Mouse (Mus musculus) midbrain, embryonic 15.5 days (tissue): ENCODE results near the gene Yap1. TPM values are rescaled to one million over a fixed set of nuclear protein-coding genes. Genes with fewer than 3 reads are reported as not detected.
A peak's percentile ranks its signal among the peaks of the same experiment; 100 is the strongest.

Experiments
- ATAC-seq: fragments of 200-750 bp; cut with Nextera tagmentation; replicated peaks from 2 replicates; pipeline ENCODE4 v1.8.0; 2017; ENCODE audit warnings: moderate TSS enrichment
- H3K27ac ChIP-seq: fragments of 300-500 bp; sonication (generic); 2 replicates; pipeline ENCODE4 v1.5.1; 2015; ENCODE audit warnings: mild to moderate bottlenecking, inconsistent platforms
- H3K27me3 ChIP-seq: fragments of 300-500 bp; sonication (generic); replicated peaks from 2 replicates; pipeline ENCODE4 v1.6.1; 2015; ENCODE audit warnings: inconsistent platforms
- H3K36me3 ChIP-seq: fragments of 300-500 bp; sonication (generic); replicated peaks from 2 replicates; pipeline ENCODE4 v1.6.1; 2015; ENCODE audit warnings: inconsistent platforms
- H3K4me1 ChIP-seq: fragments of 300-500 bp; sonication (generic); 2 replicates; pipeline ENCODE4 v1.6.1; 2015; ENCODE audit warnings: inconsistent platforms
- H3K4me2 ChIP-seq: fragments of 300-500 bp; sonication (generic); 2 replicates; pipeline ENCODE4 v1.6.1; 2015; ENCODE audit warnings: inconsistent platforms, mild to moderate bottlenecking, moderate library complexity
- H3K4me3 ChIP-seq: fragments of 300-500 bp; sonication (generic); 2 replicates; pipeline ENCODE4 v1.5.1; 2015; ENCODE audit warnings: mild to moderate bottlenecking, inconsistent platforms
- H3K9ac ChIP-seq: fragments of 300-500 bp; sonication (generic); 2 replicates; pipeline ENCODE4 v1.6.1; 2015; ENCODE audit warnings: mild to moderate bottlenecking, inconsistent platforms
- H3K9me3 ChIP-seq: fragments of 300-500 bp; sonication (generic); 2 replicates; pipeline ENCODE4 v1.6.1; 2016; ENCODE audit warnings: inconsistent platforms
- WGBS: fragments of 180-500 bp; shearing (Covaris S2); methylation state at CpG from one replicate; pipeline ENCODE4 v1.1.7; 2015; ENCODE audit warnings: mixed read lengths; 5-methylcytosine and 5-hydroxymethylcytosine counted together
- polyA plus RNA-seq: library from polyadenylated mRNA; unstranded; fragments of >200 nt; fragmentation: Nextera tagmentation; extraction: Ambion mirVana; gene quantifications from 2 replicates; pipeline ENCODE4 v1.2.1, GENCODE M21; 2015

The Yap1 gene
- polyA plus RNA-seq, 1 experiment from 2014 or later: 8.0 TPM

- Histone ChIP-seq H3K4me1 (peaks cover 15% of the 10 kb centered on the region), H3K27ac (no peak overlapping the region), H3K4me2 (peak overlapping the region; percentile 22; the same call in 1 of the 2 replicates), H3K9me3 (no peaks in the 10 kb centered on the region), H3K9ac (no peak overlapping the region), H3K36me3 (no peaks in the 10 kb centered on the region), H3K4me3 (no peak overlapping the region), H3K27me3 (0 out of 2 replicates have a peak, but pooled peaks cover 14% of the 10 kb centered on the region)
- 41% methylated on average over 7 of the region's 7 CpGs for WGBS
- ATAC-seq: no peak
Measured at GRCm38 (mm10) chr9:8001352-8001751, 3.0 kb downstream of the Yap1 start.

DNA sequence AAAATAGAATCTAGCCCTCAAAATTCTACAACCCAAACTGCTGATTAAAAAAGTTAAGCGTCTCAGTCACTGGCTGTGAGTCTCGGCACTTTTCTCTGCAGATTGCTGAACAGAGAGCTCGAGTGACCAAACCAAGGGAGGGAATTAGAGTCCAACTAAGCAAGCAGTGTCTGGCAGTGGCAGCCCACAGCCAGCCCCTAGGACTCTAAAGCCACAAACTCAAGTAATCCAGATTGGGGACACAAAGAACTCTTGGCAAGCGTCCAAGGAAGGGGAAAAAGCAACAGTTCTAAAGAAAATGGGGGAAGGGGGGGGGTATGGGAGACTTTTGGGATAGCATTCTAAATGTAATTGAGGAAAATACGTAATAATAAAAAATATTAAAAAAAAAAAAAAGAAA lies 10.1 kb downstream of the Yap1 start:
- Histone ChIP-seq H3K4me1 (no peaks in the 10 kb centered on the region), H3K4me3 (no peak overlapping the region), H3K27me3 (no peaks in the 10 kb centered on the region), H3K36me3 (no peaks in the 10 kb centered on the region), H3K4me2 (no peak overlapping the region), H3K9ac (no peak overlapping the region), H3K9me3 (no peaks in the 10 kb centered on the region), H3K27ac (no peak overlapping the region)
- WGBS: 48% methylated on average over 5 of the region's 5 CpGs
- ATAC-seq: 0 out of 2 replicates have a peak, but pooled peaks have one; percentile 57

GRCm38 (mm10) chr9:7992651-7993050 lies 11.7 kb downstream of the Yap1 start:
- Histone ChIP-seq H3K4me2 (no peak overlapping the region), H3K27me3 (no peaks in the 10 kb centered on the region), H3K9me3 (no peaks in the 10 kb centered on the region), H3K4me1 (no peaks in the 10 kb centered on the region), H3K27ac (no peak overlapping the region), H3K4me3 (no peak overlapping the region), H3K36me3 (no peaks in the 10 kb centered on the region), H3K9ac (no peak overlapping the region)
- WGBS: 79% methylated on average over 3 of the region's 3 CpGs
- no peak for ATAC-seq

DNA sequence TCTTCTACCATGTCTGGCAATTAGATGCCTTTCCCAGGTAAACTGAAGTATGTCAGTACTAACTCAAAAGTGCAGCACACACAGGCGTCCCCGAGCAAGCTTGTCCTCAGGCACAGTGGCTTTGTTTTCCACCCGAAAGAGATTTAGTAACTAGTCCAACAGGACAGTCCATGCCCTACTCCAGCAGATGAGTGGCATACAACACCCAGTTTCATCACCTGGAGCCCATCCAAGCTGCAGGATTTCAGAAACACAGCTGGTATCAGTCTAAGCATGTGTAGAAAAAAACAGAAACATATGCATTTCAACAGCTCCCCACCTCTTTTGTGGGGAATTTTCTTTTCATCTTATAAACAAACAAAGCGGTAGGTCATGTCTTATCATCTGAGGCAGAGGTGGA lies 13.5 kb downstream of the Yap1 start:
- Histone ChIP-seq H3K4me1 (no peaks in the 10 kb centered on the region), H3K9me3 (no peaks in the 10 kb centered on the region), H3K27me3 (no peaks in the 10 kb centered on the region), H3K27ac (no peak overlapping the region), H3K36me3 (no peaks in the 10 kb centered on the region), H3K4me2 (no peak overlapping the region), H3K9ac (no peak overlapping the region), H3K4me3 (no peak overlapping the region)
- ATAC-seq: no peak
- whole genome bisulfite sequencing: 88% methylated on average over 4 of the region's 4 CpGs

DNA sequence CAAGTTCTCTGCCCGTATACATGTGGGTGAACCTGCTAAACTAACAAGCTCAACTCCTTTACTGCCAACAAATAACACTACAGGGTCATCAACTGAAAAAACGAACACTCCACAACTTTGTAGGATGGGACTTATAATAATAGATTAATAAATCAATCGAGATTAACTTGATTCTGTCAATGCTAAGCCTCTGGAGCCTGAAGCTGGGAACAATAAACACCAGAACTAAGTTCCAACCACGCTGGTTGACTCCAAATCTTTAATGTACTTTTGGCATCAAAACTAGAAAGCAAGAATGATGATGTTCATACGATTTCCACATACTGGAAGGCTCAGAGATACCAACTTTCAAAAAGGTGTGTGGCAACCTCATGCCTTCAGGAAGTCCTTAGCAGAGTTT lies 17.3 kb downstream of the Yap1 start:
- Histone ChIP-seq H3K27ac (no peak overlapping the region), H3K9me3 (no peaks in the 10 kb centered on the region), H3K36me3 (no peaks in the 10 kb centered on the region), H3K4me1 (no peaks in the 10 kb centered on the region), H3K27me3 (no peaks in the 10 kb centered on the region), H3K4me3 (no peak overlapping the region), H3K9ac (no peak overlapping the region), H3K4me2 (no peak overlapping the region)
- 89% methylated on average over 5 of the region's 5 CpGs for WGBS
- no peak for ATAC-seq

- no peak overlapping the region for H3K4me2 ChIP-seq
- no peak overlapping the region for H3K4me3 ChIP-seq
- no peak for ATAC-seq
- no peaks in the 10 kb centered on the region for H3K36me3 ChIP-seq
- no peaks in the 10 kb centered on the region for H3K9me3 ChIP-seq
- WGBS: 77% methylated on average over 4 of the region's 4 CpGs
- no peaks in the 10 kb centered on the region for H3K4me1 ChIP-seq
- H3K27ac ChIP-seq: no peak overlapping the region
- no peak overlapping the region for H3K9ac ChIP-seq
- no peaks in the 10 kb centered on the region for H3K27me3 ChIP-seq
Measured at GRCm38 (mm10) chr9:7984287-7984686, 20.1 kb downstream of the Yap1 start.

DNA sequence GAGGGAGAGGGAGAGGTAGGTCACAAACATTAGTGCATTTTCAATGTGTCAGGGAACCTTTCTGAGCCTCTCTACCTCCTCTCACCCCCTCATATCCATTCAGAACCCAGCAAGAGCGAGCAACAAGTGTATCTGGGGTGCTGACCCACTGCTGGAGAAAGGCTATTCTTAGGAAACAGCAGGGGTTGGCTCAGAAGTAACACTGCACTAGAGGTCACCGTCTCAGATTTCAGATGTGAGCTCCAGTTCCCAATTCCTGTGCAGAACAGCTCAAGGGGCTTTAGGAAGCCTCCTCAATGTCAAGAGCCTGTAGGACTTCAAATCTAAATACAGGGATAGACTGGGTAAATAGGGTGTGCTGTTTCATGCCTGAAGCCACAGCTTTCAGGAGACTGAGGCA lies 20.7 kb downstream of the Yap1 start:
- WGBS: 20% methylated on average over 2 of the region's 2 CpGs
- ATAC-seq: no peak

GRCm38 (mm10) chr9:7980162-7980561 lies 24.2 kb downstream of the Yap1 start:
- Histone ChIP-seq H3K4me1 (no peaks in the 10 kb centered on the region), H3K27me3 (no peaks in the 10 kb centered on the region), H3K4me2 (no peak overlapping the region), H3K4me3 (no peak overlapping the region), H3K36me3 (no peaks in the 10 kb centered on the region), H3K27ac (no peak overlapping the region), H3K9ac (no peak overlapping the region), H3K9me3 (no peaks in the 10 kb centered on the region)
- ATAC-seq: no peak
- WGBS: 89% methylated on average over 2 of the region's 2 CpGs

More for the DNA sequence above, 20.7 kb downstream of the Yap1 start:
- no peak overlapping the region for H3K4me3 ChIP-seq
- H3K4me2 ChIP-seq: no peak overlapping the region
- H3K36me3 ChIP-seq: no peaks in the 10 kb centered on the region
- no peaks in the 10 kb centered on the region for H3K9me3 ChIP-seq
- H3K4me1 ChIP-seq: no peaks in the 10 kb centered on the region
- H3K27me3 ChIP-seq: no peaks in the 10 kb centered on the region
- H3K9ac ChIP-seq: no peak overlapping the region
- no peak overlapping the region for H3K27ac ChIP-seq

DNA sequence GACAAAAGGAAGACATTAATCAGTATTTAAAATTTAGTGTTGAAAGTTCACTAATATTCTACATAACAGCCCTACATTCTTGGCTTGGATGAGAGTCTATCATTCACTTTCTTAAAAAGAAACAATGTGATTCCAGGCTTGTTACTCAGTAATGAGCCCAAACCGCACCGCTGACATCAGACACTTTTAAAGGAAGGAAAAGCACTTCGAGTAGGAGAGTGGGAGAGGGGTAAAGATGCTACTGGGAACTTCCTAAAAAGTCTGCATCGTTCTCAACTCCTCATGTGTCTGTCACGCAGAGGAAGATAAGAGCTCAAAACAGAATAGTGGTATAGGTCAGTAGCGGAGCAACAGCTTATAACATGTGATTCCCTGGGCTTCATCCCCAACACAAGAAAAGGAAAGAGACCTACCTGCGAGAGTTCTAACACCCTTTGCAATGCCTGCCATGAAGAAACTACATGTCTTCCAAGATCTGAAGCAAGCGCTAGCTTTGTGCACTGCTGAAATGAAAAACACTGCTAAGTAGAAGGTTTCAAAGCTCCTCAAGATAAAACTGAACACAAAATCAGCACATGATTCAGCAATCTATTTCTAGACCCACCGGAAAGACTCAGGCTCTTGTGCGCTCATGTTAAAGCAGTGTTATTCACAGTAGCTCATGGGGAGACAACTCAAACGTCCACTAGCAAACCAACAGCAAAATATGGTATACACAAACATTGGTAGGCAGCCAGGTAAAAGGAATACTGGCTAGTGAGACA lies 25.1 kb downstream of the Yap1 start:
- no peak for ATAC-seq
- Histone ChIP-seq H3K9me3 (no peaks in the 10 kb centered on the region), H3K9ac (no peak overlapping the region), H3K4me3 (no peak overlapping the region), H3K36me3 (no peaks in the 10 kb centered on the region), H3K4me1 (no peaks in the 10 kb centered on the region), H3K4me2 (no peak overlapping the region), H3K27me3 (no peaks in the 10 kb centered on the region), H3K27ac (no peak overlapping the region)
- 91% methylated on average over 11 of the region's 11 CpGs for WGBS

- no peaks in the 10 kb centered on the region for H3K4me1 ChIP-seq
- H3K4me2 ChIP-seq: no peak overlapping the region
- ATAC-seq: no peak
Measured at GRCm38 (mm10) chr9:7978502-7978901, 25.9 kb downstream of the Yap1 start.

DNA sequence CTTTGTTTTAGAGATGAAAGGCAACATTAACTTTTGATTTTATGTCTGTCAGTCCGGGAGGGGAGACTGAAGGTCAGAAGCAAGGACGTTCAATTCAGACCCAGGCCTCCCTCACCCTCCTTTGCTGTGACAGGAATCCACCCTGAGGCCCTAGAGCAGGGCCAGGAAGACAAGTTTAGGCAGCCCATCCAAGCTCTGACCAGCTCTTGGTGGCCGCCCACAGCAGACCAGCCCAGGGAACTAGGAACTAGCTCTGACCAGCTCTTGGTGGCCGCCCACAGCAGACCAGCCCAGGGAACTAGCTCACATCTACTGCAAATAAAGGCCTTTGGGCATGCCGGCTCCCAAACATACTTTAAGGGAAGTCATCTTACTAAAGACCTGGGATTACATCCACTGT lies 26.8 kb downstream of the Yap1 start:
- H3K4me1 ChIP-seq: no peaks in the 10 kb centered on the region
- no peak overlapping the region for H3K9ac ChIP-seq
- H3K27me3 ChIP-seq: no peaks in the 10 kb centered on the region
- ATAC-seq: no peak
- no peak overlapping the region for H3K27ac ChIP-seq
- no peak overlapping the region for H3K4me2 ChIP-seq
- H3K4me3 ChIP-seq: no peak overlapping the region
- H3K9me3 ChIP-seq: no peaks in the 10 kb centered on the region
- no peaks in the 10 kb centered on the region for H3K36me3 ChIP-seq
- 90% methylated on average over 5 of the region's 5 CpGs for WGBS

More at GRCm38 (mm10) chr9:7978502-7978901, 25.9 kb downstream of the Yap1 start:
- Histone ChIP-seq H3K9ac (no peak overlapping the region), H3K27me3 (no peaks in the 10 kb centered on the region), H3K27ac (no peak overlapping the region), H3K36me3 (no peaks in the 10 kb centered on the region), H3K4me3 (no peak overlapping the region), H3K9me3 (no peaks in the 10 kb centered on the region)
- WGBS: 91% methylated on average over 3 of the region's 3 CpGs

- Histone ChIP-seq H3K9me3 (no peaks in the 10 kb centered on the region), H3K4me2 (no peak overlapping the region), H3K4me1 (no peaks in the 10 kb centered on the region), H3K4me3 (no peak overlapping the region), H3K36me3 (no peaks in the 10 kb centered on the region), H3K27me3 (no peaks in the 10 kb centered on the region), H3K27ac (no peak overlapping the region), H3K9ac (no peak overlapping the region)
- ATAC-seq: no peak
- 90% methylated on average over 2 of the region's 2 CpGs for WGBS
Measured at GRCm38 (mm10) chr9:7971993-7972392, 32.4 kb downstream of the Yap1 start.

DNA sequence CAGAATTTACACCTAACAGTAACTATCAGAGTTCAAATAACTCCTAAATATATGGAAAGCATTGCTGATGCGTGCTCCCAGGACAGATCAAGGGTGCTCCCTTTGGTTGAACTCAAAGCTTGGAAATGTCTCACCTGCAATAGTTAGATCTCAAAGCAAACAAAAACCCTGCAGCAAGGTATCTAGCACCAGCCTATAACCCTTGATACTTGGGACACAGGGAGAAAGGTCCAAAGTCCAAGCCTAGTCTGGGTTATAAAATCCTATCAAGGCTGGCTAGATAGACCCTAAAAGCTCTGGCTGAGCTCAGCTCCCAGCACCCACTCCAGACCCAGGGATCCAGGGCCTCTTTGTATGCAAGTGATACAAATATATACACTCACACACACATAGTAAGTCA lies 36.4 kb downstream of the Yap1 start:
- Histone ChIP-seq H3K4me2 (no peak overlapping the region), H3K9me3 (no peaks in the 10 kb centered on the region), H3K4me1 (no peaks in the 10 kb centered on the region), H3K36me3 (no peaks in the 10 kb centered on the region), H3K9ac (no peak overlapping the region), H3K27me3 (no peaks in the 10 kb centered on the region), H3K4me3 (no peak overlapping the region), H3K27ac (no peak overlapping the region)
- WGBS: 98% methylated on average over 1 of the region's 1 CpGs
- ATAC-seq: no peak
